Mouse (Mus musculus) bone marrow macrophage, adult 2 months (primary cell): ENCODE measurements around the gene Pde6h.

Experiments
- CTCF ChIP-seq: IDR thresholded peaks from 2 replicates; pipeline ENCODE4 v1.5.1; 2012; ENCODE audit warnings: low read depth, mild to moderate bottlenecking, low read length, moderate library complexity
- POLR2A ChIP-seq: IDR thresholded peaks from 2 replicates; pipeline ENCODE4 v1.6.1; 2012; ENCODE audit warnings: mild to moderate bottlenecking, low read depth, low read length, borderline replicate concordance

- no peak for TF ChIP-seq POLR2A
- no peak for TF ChIP-seq CTCF
These were observed at the start of gene Pde6h for GRCm38 (mm10) chr6:136923532-136923931.
